Mouse (Mus musculus): ENCODE results near the gene Olfr491. TPM values are rescaled to one million over a fixed set of nuclear protein-coding genes. Genes with fewer than 3 reads are reported as not detected.

The Olfr491 gene
- polyA plus RNA-seq (2016; fragmentation: Nextera tagmentation; extraction: Ambion mirVana), result not detected in 2 replicates

DNA sequence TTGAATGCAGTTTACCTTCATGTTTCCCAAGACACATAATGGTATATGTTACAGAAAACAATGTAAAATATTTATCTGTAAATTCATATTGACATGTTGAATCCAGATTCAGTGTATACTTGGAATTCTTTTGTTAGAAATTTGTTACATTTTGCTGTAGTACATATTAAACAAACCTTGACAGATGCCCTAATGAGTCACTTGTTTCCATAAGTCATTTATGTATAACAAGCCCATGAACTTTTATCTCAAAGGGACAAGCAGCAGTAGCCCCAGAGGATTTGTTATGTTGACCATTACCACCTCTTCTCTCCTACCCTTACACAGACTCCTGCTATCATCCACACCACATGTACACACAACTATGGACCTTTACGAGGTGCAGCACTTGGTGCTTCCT lies at the start of gene Olfr491:
Gene Olfr491 (plus strand): TSS at position 301 of the 400 bp plus-strand sequence.
- Histone ChIP-seq H3K27ac (no peak within 1 kb of the TSS), H3K36me3 (no peaks in the 10 kb centered on the region), H3K4me3 (no peak within 1 kb of the TSS), H3K4me1 (no peaks in the 10 kb centered on the region), H3K9me3 (replicated peaks) (no peaks in the 10 kb centered on the region), H3K27me3 (ENCODE audit: low read depth, poor library complexity, severe bottlenecking) (no peaks in the 10 kb centered on the region)
- 76% methylated on average over 1 of the region's 1 CpGs for WGBS
- DNase-seq (ENCODE audit: low spot score), result no peak

DNA sequence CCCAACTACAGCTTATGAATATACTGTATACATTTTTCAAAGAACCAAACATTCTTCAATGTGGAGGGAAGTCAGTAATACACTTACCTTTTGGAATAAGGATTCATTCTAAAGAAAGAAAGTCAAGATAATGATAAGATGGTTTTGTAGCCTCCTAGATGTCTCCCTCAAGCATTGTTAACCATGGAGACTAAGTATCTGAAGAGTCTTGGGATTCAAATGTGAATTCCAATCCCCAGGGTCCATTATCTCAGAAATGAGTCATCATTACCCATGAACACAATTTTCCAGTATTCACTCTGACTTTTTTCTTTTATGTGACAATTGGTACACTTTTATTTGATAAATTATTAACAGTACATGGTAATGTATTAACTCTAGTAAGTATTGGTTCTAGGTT lies 24.4 kb upstream of the Olfr491 start, which contains the start of gene Olfr490:
Gene Olfr490 (minus strand): TSS at position 101 of the 400 bp plus-strand sequence.
- H3K9me3 ChIP-seq (replicated peaks), result no peaks in the 10 kb centered on the region
- no peaks in the 10 kb centered on the region for H3K27me3 ChIP-seq (ENCODE audit: low read depth, poor library complexity, severe bottlenecking)
- H3K4me3 ChIP-seq, result no peak within 1 kb of the TSS
- no peak for DNase-seq (ENCODE audit: low spot score)
- no peaks in the 10 kb centered on the region for H3K4me1 ChIP-seq
- no peaks in the 10 kb centered on the region for H3K36me3 ChIP-seq
- H3K27ac ChIP-seq, result no peak within 1 kb of the TSS

DNA sequence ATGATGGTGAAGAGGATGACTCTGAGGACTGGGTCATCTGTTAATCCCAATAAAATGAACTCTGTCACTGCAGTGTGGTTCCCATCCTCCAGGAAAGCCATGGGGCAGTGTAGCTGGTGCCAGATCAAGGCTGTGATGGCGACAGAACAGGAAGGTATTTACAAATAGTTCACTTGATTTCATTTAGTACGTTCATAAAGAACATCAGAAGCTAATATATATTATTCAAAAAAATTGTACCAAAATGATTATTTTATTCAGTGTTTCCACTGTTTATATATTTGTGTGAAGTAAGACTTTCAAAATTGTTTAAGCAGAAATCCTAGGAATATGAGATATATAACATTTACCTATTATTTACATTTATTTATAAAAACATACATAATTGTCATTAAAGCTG lies 10.3 kb downstream of the Olfr491 start, which contains the start of gene Olfr492:
Gene Olfr492 (minus strand): TSS at position 101 of the 400 bp plus-strand sequence.
- Histone ChIP-seq H3K27ac (no peak within 1 kb of the TSS), H3K9me3 (replicated peaks) (no peaks in the 10 kb centered on the region), H3K27me3 (ENCODE audit: low read depth, poor library complexity, severe bottlenecking) (no peaks in the 10 kb centered on the region), H3K36me3 (no peaks in the 10 kb centered on the region), H3K4me3 (no peak within 1 kb of the TSS), H3K4me1 (no peaks in the 10 kb centered on the region)
- no peak for DNase-seq (ENCODE audit: low spot score)
- WGBS, result 94% methylated on average over 2 of the region's 2 CpGs

DNA sequence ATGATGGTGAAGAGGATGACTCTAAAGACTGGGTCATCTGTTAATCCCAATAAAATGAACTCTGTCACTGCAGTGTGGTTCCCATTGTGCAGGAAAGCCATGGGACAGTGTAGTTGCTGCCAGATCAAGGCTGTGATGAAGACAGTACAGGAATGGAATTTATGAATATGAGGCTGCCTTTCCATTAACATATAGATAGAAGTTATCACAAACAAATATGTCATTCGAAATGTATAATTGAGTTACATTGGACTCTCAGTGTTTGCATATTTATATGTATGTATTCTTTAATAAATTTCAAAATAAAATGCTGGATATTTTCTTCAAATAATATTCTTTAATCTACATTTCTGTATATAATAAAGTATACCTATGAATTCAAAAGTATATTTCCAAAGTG lies 33.6 kb downstream of the Olfr491 start, which contains the start of gene Olfr493:
Gene Olfr493 (minus strand): TSS at position 101 of the 400 bp plus-strand sequence.
- Histone ChIP-seq H3K9me3 (replicated peaks) (no peaks in the 10 kb centered on the region), H3K4me1 (no peaks in the 10 kb centered on the region), H3K4me3 (no peak within 1 kb of the TSS), H3K27ac (no peak within 1 kb of the TSS), H3K27me3 (ENCODE audit: low read depth, poor library complexity, severe bottlenecking) (no peaks in the 10 kb centered on the region), H3K36me3 (no peaks in the 10 kb centered on the region)
- 71% methylated on average over 1 of the region's 1 CpGs for WGBS
- no peak for DNase-seq (ENCODE audit: low spot score)

DNA sequence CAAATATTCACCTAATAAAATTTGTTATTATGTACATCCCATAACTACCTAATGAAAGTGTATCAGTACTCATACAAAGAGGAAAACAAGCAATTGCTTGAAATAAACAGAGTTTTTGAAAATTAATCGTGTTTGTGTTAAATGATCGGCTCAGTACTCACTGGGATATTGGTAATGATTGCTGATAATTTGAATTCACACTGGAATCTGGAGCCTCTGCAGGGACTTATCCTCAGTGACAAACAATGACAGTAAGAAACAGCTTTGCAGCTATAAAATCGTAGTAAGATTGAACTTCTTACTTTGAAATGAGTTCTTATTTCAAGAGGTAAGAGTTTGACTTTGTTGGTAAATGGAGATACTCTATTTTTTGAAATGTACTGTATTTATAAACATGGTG lies 51.8 kb downstream of the Olfr491 start, which contains the start of gene Olfr494:
Gene Olfr494 (plus strand): TSS at position 301 of the 400 bp plus-strand sequence.
- DNase-seq (ENCODE audit: low spot score), result no peak
- no peaks in the 10 kb centered on the region for H3K36me3 ChIP-seq
- WGBS, result 86% methylated on average over 3 of the region's 3 CpGs
- no peak within 1 kb of the TSS for H3K27ac ChIP-seq
- H3K27me3 ChIP-seq (ENCODE audit: low read depth, poor library complexity, severe bottlenecking), result no peaks in the 10 kb centered on the region
- H3K4me1 ChIP-seq, result no peaks in the 10 kb centered on the region
- no peak within 1 kb of the TSS for H3K4me3 ChIP-seq
- no peaks in the 10 kb centered on the region for H3K9me3 ChIP-seq (replicated peaks)

Other genes with a start within 250 kb of the Olfr491 start
- gene Olfr480, start 246.1 kb upstream of the Olfr491 start, polyA plus RNA-seq (2016; fragmentation: Nextera tagmentation; extraction: Ambion mirVana), result not detected in 2 replicates
- gene Olfr481, start 233.6 kb upstream of the Olfr491 start, polyA plus RNA-seq (2016; fragmentation: Nextera tagmentation; extraction: Ambion mirVana), result not detected in 2 replicates
- 0.10 TPM in 2 replicates for gene Olfr482, start 215.9 kb upstream of the Olfr491 start, polyA plus RNA-seq (2016; fragmentation: Nextera tagmentation; extraction: Ambion mirVana)
- not detected in 2 replicates for gene Olfr483, start 212.6 kb upstream of the Olfr491 start, polyA plus RNA-seq (2016; fragmentation: Nextera tagmentation; extraction: Ambion mirVana)
- gene Olfr484, start 186.0 kb upstream of the Olfr491 start, polyA plus RNA-seq (2016; fragmentation: Nextera tagmentation; extraction: Ambion mirVana), result not detected in 2 replicates
- not detected in 2 replicates for gene Olfr485, start 153.6 kb upstream of the Olfr491 start, polyA plus RNA-seq (2016; fragmentation: Nextera tagmentation; extraction: Ambion mirVana)
- gene Olfr486, start 140.7 kb upstream of the Olfr491 start, polyA plus RNA-seq (2016; fragmentation: Nextera tagmentation; extraction: Ambion mirVana), result not detected in 2 replicates
- not detected in 2 replicates for gene Olfr487, start 98.8 kb upstream of the Olfr491 start, polyA plus RNA-seq (2016; fragmentation: Nextera tagmentation; extraction: Ambion mirVana)
- gene Olfr488, start 55.1 kb upstream of the Olfr491 start, polyA plus RNA-seq (2016; fragmentation: Nextera tagmentation; extraction: Ambion mirVana), result not detected in 2 replicates
- not detected in 2 replicates for gene Olfr490, start 24.5 kb upstream of the Olfr491 start, polyA plus RNA-seq (2016; fragmentation: Nextera tagmentation; extraction: Ambion mirVana)
- gene Olfr492, start 10.2 kb downstream of the Olfr491 start, polyA plus RNA-seq (2016; fragmentation: Nextera tagmentation; extraction: Ambion mirVana), result not detected in 2 replicates
- not detected in 2 replicates for gene Olfr493, start 33.5 kb downstream of the Olfr491 start, polyA plus RNA-seq (2016; fragmentation: Nextera tagmentation; extraction: Ambion mirVana)
- not detected in 2 replicates for gene Olfr494, start 51.9 kb downstream of the Olfr491 start, polyA plus RNA-seq (2016; fragmentation: Nextera tagmentation; extraction: Ambion mirVana)
- gene Olfr495, start 79.7 kb downstream of the Olfr491 start, polyA plus RNA-seq (2016; fragmentation: Nextera tagmentation; extraction: Ambion mirVana), result not detected in 2 replicates
- not detected in 2 replicates for gene Olfr497, start 107.0 kb downstream of the Olfr491 start, polyA plus RNA-seq (2016; fragmentation: Nextera tagmentation; extraction: Ambion mirVana)
- not detected in 2 replicates for gene Olfr498, start 151.9 kb downstream of the Olfr491 start, polyA plus RNA-seq (2016; fragmentation: Nextera tagmentation; extraction: Ambion mirVana)
- gene Olfr502, start 211.6 kb downstream of the Olfr491 start, polyA plus RNA-seq (2016; fragmentation: Nextera tagmentation; extraction: Ambion mirVana), result not detected in 2 replicates
- gene Olfr503, start 231.1 kb downstream of the Olfr491 start, polyA plus RNA-seq (2016; fragmentation: Nextera tagmentation; extraction: Ambion mirVana), result not detected in 2 replicates